ENCODE assay signal across 16 mouse cellular contexts in the genomic region with DNA sequence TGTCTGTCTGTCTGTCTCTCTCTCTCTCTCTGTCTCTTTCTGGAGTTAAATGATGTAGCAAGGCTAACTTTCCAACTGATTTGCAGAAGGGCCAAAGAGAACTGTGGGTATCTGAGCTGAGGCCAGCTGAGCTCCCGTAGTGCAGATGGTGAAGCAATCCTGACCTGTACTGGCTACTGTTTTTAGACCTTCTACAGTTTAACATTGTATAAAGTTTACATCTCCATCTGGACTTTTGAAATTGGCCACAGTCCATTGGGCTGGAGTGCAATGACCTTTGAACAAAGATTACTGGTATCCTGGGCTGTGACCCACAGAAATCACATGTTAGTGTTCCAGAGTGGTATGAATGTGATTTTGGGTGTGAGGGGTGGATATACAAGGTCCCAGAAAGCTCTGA.
A peak's percentile ranks its signal among the peaks of the same experiment; 100 is the strongest.
DNase-seq lines count a peak whose midpoint lies in the region; ATAC-seq and TF ChIP-seq lines count a peak whose summit lies in the region.
"Had no signal": no experiment of that assay in that cellular context is flagged by ENCODE, and none has a peak within 500 bp of the region (broad histone marks: within the 10 kb centered on the region; RNA-seq: fewer than 3 reads in every experiment).

No protein-coding gene starts in this region.

- TF ChIP-seq CTCF in testis, adult 2 months (IDR thresholded peaks at IDR 0.05; ENCODE audit: control insufficient read depth, insufficient read depth, insufficient replicate concordance, low read depth, low read length), result no peak
- no peak for TF ChIP-seq CTCF in kidney, postnatal 0 days (IDR thresholded peaks at IDR 0.05; ENCODE audit: low read depth)

- no peaks in the 10 kb centered on the region for H3K9me3 ChIP-seq in kidney, embryonic 15.5 days (replicated peaks)
- H3K9me3 ChIP-seq in kidney, postnatal 0 days (replicated peaks; ENCODE audit: low read length), result no peaks in the 10 kb centered on the region
- H3K9me3 ChIP-seq in forebrain, embryonic 12.5 days, result no peaks in the 10 kb centered on the region
- no peaks in the 10 kb centered on the region for H3K9me3 ChIP-seq in midbrain, embryonic 16.5 days (replicated peaks; ENCODE audit: control insufficient read depth, low read length, poor library complexity, severe bottlenecking)
- no peaks in the 10 kb centered on the region for H3K9me3 ChIP-seq in midbrain, embryonic 10.5 days (replicated peaks)
- H3K9me3 ChIP-seq: embryonic facial prominence, embryonic 13.5 days had no signal

- peak; percentile 65 for DNase-seq in kidney, adult 11 months
- DNase-seq in testis, postnatal 10 days (ENCODE audit: low spot score), result no peak
- no peak for DNase-seq in kidney, postnatal 0 days (ENCODE audit: low spot score)
- DNase-seq in midbrain, embryonic 10.5 days (ENCODE audit: low spot score), result no peak
- DNase-seq: cerebellum, postnatal 25 days; midbrain, embryonic 14.5 days; thymus, postnatal 14 days had no signal

- no peak overlapping the region for H3K4me2 ChIP-seq in kidney, embryonic 15.5 days
- H3K4me2 ChIP-seq in kidney, postnatal 0 days (ENCODE audit: low read length), result no peak overlapping the region
- H3K4me2 ChIP-seq in forebrain, embryonic 12.5 days, result no peak overlapping the region
- no peak overlapping the region for H3K4me2 ChIP-seq in midbrain, embryonic 16.5 days (ENCODE audit: low read length)
- H3K4me2 ChIP-seq: embryonic facial prominence, embryonic 13.5 days had no signal

- no peaks in the 10 kb centered on the region for H3K36me3 ChIP-seq in kidney, embryonic 15.5 days
- H3K36me3 ChIP-seq in testis, adult 2 months (ENCODE audit: control insufficient read depth, insufficient read depth, low read length), result no peaks in the 10 kb centered on the region
- no peaks in the 10 kb centered on the region for H3K36me3 ChIP-seq in kidney, postnatal 0 days (ENCODE audit: insufficient read depth, low read length)
- H3K36me3 ChIP-seq in forebrain, embryonic 12.5 days (replicated peaks), result no peaks in the 10 kb centered on the region
- no peaks in the 10 kb centered on the region for H3K36me3 ChIP-seq in midbrain, embryonic 16.5 days (ENCODE audit: control insufficient read depth, insufficient read depth, low read length)
- H3K36me3 ChIP-seq in midbrain, embryonic 10.5 days, result no peaks in the 10 kb centered on the region

- no peak for TF ChIP-seq POLR2A in testis, adult 2 months (IDR thresholded peaks at IDR 0.05; ENCODE audit: control insufficient read depth, low read depth, low read length)

- H3K4me3 ChIP-seq in kidney, embryonic 15.5 days (replicated peaks), result no peak overlapping the region
- H3K4me3 ChIP-seq in testis, adult 2 months (ENCODE audit: control insufficient read depth, low read depth, low read length), result peak overlapping the region; percentile 32; the same call in 1 of the 2 replicates
- no peak overlapping the region for H3K4me3 ChIP-seq in kidney, postnatal 0 days (replicated peaks; ENCODE audit: low read depth, low read length)
- H3K4me3 ChIP-seq in forebrain, embryonic 12.5 days (replicated peaks), result no peak overlapping the region
- H3K4me3 ChIP-seq in midbrain, embryonic 16.5 days (ENCODE audit: low read depth, low read length), result no peak overlapping the region
- no peak overlapping the region for H3K4me3 ChIP-seq in midbrain, embryonic 10.5 days
- H3K4me3 ChIP-seq: embryonic facial prominence, embryonic 13.5 days had no signal

- H3K27ac ChIP-seq in kidney, embryonic 15.5 days, result no peak overlapping the region
- no peak overlapping the region for H3K27ac ChIP-seq in testis, adult 2 months (ENCODE audit: control insufficient read depth, insufficient read depth, low read depth, low read length)
- H3K27ac ChIP-seq in kidney, postnatal 0 days, result no peak overlapping the region
- H3K27ac ChIP-seq in forebrain, embryonic 12.5 days, result no peak overlapping the region
- H3K27ac ChIP-seq in midbrain, embryonic 16.5 days (ENCODE audit: low read length), result no peak overlapping the region
- H3K27ac ChIP-seq in midbrain, embryonic 10.5 days (replicated peaks), result no peak overlapping the region
- H3K27ac ChIP-seq: embryonic facial prominence, embryonic 13.5 days; hindbrain, postnatal 0 days; macrophage had no signal

- 77% methylated on average over 1 of the region's 1 CpGs for WGBS in kidney, embryonic 15.5 days
- WGBS in kidney, postnatal 0 days, result 93% methylated on average over 1 of the region's 1 CpGs
- 92% methylated on average over 1 of the region's 1 CpGs for WGBS in forebrain, embryonic 12.5 days
- WGBS in midbrain, embryonic 16.5 days, result 89% methylated on average over 1 of the region's 1 CpGs
- 90% methylated on average over 1 of the region's 1 CpGs for WGBS in midbrain, embryonic 10.5 days

- no peak for ATAC-seq in kidney, embryonic 15.5 days (replicated peaks; ENCODE audit: low FRiP score)
- ATAC-seq in kidney, postnatal 0 days (replicated peaks; ENCODE audit: low FRiP score, low read depth), result 0 out of 2 replicates have a peak, but pooled peaks have one; percentile 46
- ATAC-seq in forebrain, embryonic 12.5 days (ENCODE audit: low FRiP score), result no peak
- ATAC-seq in midbrain, embryonic 16.5 days, result no peak
- ATAC-seq: CD4-positive, CD25-positive, alpha-beta regulatory T cell, adult 4 months; forebrain, embryonic 14.5 days; hindbrain, postnatal 0 days had no signal

- peaks cover 3% of the 10 kb centered on the region; the same call in 1 of the 2 replicates for H3K4me1 ChIP-seq in kidney, embryonic 15.5 days
- peaks cover 3% of the 10 kb centered on the region; the same call in 1 of the 2 replicates for H3K4me1 ChIP-seq in testis, adult 2 months (ENCODE audit: control insufficient read depth, insufficient read depth, low read length)
- no peaks in the 10 kb centered on the region for H3K4me1 ChIP-seq in kidney, postnatal 0 days (replicated peaks; ENCODE audit: insufficient read depth, low read length)
- no peaks in the 10 kb centered on the region for H3K4me1 ChIP-seq in forebrain, embryonic 12.5 days
- no peaks in the 10 kb centered on the region for H3K4me1 ChIP-seq in midbrain, embryonic 16.5 days (ENCODE audit: control insufficient read depth, insufficient read depth, low read length)
- H3K4me1 ChIP-seq in midbrain, embryonic 10.5 days, result no peaks in the 10 kb centered on the region

- H3K27me3 ChIP-seq in kidney, embryonic 15.5 days, result no peaks in the 10 kb centered on the region
- H3K27me3 ChIP-seq in testis, adult 2 months (ENCODE audit: control insufficient read depth, insufficient read depth, low read length), result no peaks in the 10 kb centered on the region
- H3K27me3 ChIP-seq in kidney, postnatal 0 days (ENCODE audit: insufficient read depth, low read length), result no peaks in the 10 kb centered on the region
- no peaks in the 10 kb centered on the region for H3K27me3 ChIP-seq in forebrain, embryonic 12.5 days
- no peaks in the 10 kb centered on the region for H3K27me3 ChIP-seq in midbrain, embryonic 16.5 days (ENCODE audit: control insufficient read depth, insufficient read depth, low read depth, low read length)
- H3K27me3 ChIP-seq in midbrain, embryonic 10.5 days (ENCODE audit: low read depth, poor library complexity, severe bottlenecking), result no peaks in the 10 kb centered on the region
- H3K27me3 ChIP-seq: embryonic facial prominence, embryonic 13.5 days had no signal

- H3K9ac ChIP-seq in kidney, embryonic 15.5 days, result no peak overlapping the region
- no peak overlapping the region for H3K9ac ChIP-seq in kidney, postnatal 0 days (ENCODE audit: low read depth, low read length)
- no peak overlapping the region for H3K9ac ChIP-seq in forebrain, embryonic 12.5 days
- H3K9ac ChIP-seq in midbrain, embryonic 16.5 days (ENCODE audit: low read depth, low read length), result no peak overlapping the region
- H3K9ac ChIP-seq: embryonic facial prominence, embryonic 13.5 days had no signal
